23 mouse cellular contexts compared by ENCODE assay signal in genomic region chr5:35787847-35788246, GRCm38 (mm10). TPM values are rescaled to one million over a fixed set of nuclear protein-coding genes. Genes with fewer than 3 reads are reported as not detected.
A peak's percentile ranks its signal among the peaks of the same experiment; 100 is the strongest.
DNase-seq lines count a peak whose midpoint lies in the region; ATAC-seq and TF ChIP-seq lines count a peak whose summit lies in the region.
"Had no signal": no experiment of that assay in that cellular context is flagged by ENCODE, and none has a peak within 500 bp of the region (broad histone marks: within the 10 kb centered on the region; RNA-seq: fewer than 3 reads in every experiment).

No protein-coding gene starts in this region.

- no peak for ATAC-seq in heart, embryonic 12.5 days (ENCODE audit: insufficient number of reproducible peaks, low FRiP score)
- ATAC-seq: midbrain, embryonic 15.5 days had no signal

- H3K27ac ChIP-seq in layer of hippocampus, adult 2 months, result peak overlapping the region; percentile 53
- H3K27ac ChIP-seq in cortical plate, adult 2 months (ENCODE audit: insufficient read depth, low read length), result peak overlapping the region; percentile 76
- H3K27ac ChIP-seq in heart, embryonic 12.5 days (ENCODE audit: poor library complexity, severe bottlenecking), result no peak overlapping the region
- H3K27ac ChIP-seq: embryonic facial prominence, embryonic 10.5 days; hindbrain, embryonic 14.5 days; midbrain, embryonic 15.5 days had no signal

- no peak for TF ChIP-seq POLR2A in cortical plate, adult 2 months (IDR thresholded peaks at IDR 0.05; ENCODE audit: extremely low read depth, insufficient read depth, low read length)

- TF ChIP-seq CTCF in layer of hippocampus, adult 2 months (conservative IDR thresholded peaks at IDR 0.05), result no peak
- no peak for TF ChIP-seq CTCF in cortical plate, adult 2 months (IDR thresholded peaks at IDR 0.05; ENCODE audit: extremely low read depth, insufficient read depth, low read length)

- H3K4me3 ChIP-seq in layer of hippocampus, adult 2 months, result no peak overlapping the region
- no peak overlapping the region for H3K4me3 ChIP-seq in cortical plate, adult 2 months (ENCODE audit: insufficient read depth, low read length)
- no peak overlapping the region for H3K4me3 ChIP-seq in heart, embryonic 12.5 days
- H3K4me3 ChIP-seq: embryonic facial prominence, embryonic 10.5 days; megakaryocyte, embryonic 14.5 days; midbrain, embryonic 15.5 days; myocyte had no signal

- 0 out of 2 replicates have a peak, but pooled peaks cover 11% of the 10 kb centered on the region for H3K27me3 ChIP-seq in heart, embryonic 12.5 days (replicated peaks)
- H3K27me3 ChIP-seq: midbrain, embryonic 15.5 days had no signal

- H3K9ac ChIP-seq in heart, embryonic 12.5 days, result no peak overlapping the region
- H3K9ac ChIP-seq: hindbrain, embryonic 14.5 days; midbrain, embryonic 15.5 days had no signal

- DNase-seq in layer of hippocampus, adult 2 months (ENCODE audit: low spot score in 2 of 2), result no peak
- DNase-seq in layer of hippocampus, postnatal 14 days (ENCODE audit: low spot score in 2 of 2), result no peak
- peak; percentile 58 to 78 for DNase-seq in left cerebral cortex, adult 9 months (ENCODE audit: low spot score in 2 of 2)
- peak; percentile 59 for DNase-seq in right cerebral cortex, postnatal 25 days
- DNase-seq in urinary bladder, postnatal 36 days (ENCODE audit: low spot score in 2 of 2), result no peak
- DNase-seq: adrenal gland, postnatal 36 days; B cell, adult 2 months; cerebellum, adult 2 months; cerebellum, postnatal 36 days; heart, postnatal 36 days; kidney, postnatal 36 days; liver; lung, postnatal 14 days; spleen, adult 18-20 months; thymus, adult 18-20 months; thymus, postnatal 4 days had no signal

- H3K4me2 ChIP-seq in heart, embryonic 12.5 days, result no peak overlapping the region
- H3K4me2 ChIP-seq: hindbrain, embryonic 14.5 days; midbrain, embryonic 15.5 days had no signal

- no peaks in the 10 kb centered on the region; the same call in 1 of the 2 replicates for H3K9me3 ChIP-seq in heart, embryonic 12.5 days (replicated peaks)
- H3K9me3 ChIP-seq: embryonic facial prominence, embryonic 10.5 days; midbrain, embryonic 15.5 days had no signal

- no peaks in the 10 kb centered on the region for H3K36me3 ChIP-seq in heart, embryonic 12.5 days
- H3K36me3 ChIP-seq: embryonic facial prominence, embryonic 10.5 days; midbrain, embryonic 15.5 days had no signal

- 82% methylated on average over 12 of the region's 12 CpGs for WGBS in heart, embryonic 12.5 days

- peaks cover 22% of the 10 kb centered on the region for H3K4me1 ChIP-seq in cortical plate, adult 2 months (ENCODE audit: control insufficient read depth, insufficient read depth, low read length)
- H3K4me1 ChIP-seq in heart, embryonic 12.5 days (replicated peaks), result peaks cover 7% of the 10 kb centered on the region
- H3K4me1 ChIP-seq: embryonic facial prominence, embryonic 10.5 days; midbrain, embryonic 15.5 days had no signal

RNA-seq across cellular contexts. Expression of gene Ablim2, which starts 30.2 kb away (rescaled TPM):
- 100 to 1,000 TPM; 133 to 163 TPM for total RNA-seq in layer of hippocampus, adult 2 months (2021)
- total RNA-seq in layer of hippocampus, postnatal 14 days (2021), result 100 to 1,000 TPM in 1 of 2 experiments, 10 to 100 TPM in 1; 94.4 to 101 TPM
- polyA plus RNA-seq in cortical plate, adult 2 months (2012; rRNA removed), result 145 and 176 TPM in 2 replicates
- polyA plus RNA-seq in heart, embryonic 12.5 days (2016; fragmentation: Nextera tagmentation; extraction: Ambion mirVana), result 3.8 and 3.9 TPM in 2 replicates

RNA-seq across cellular contexts. Expression of gene Sh3tc1, which starts 48.1 kb away (rescaled TPM):
- 1 to 10 TPM; 1.7 to 2.4 TPM for total RNA-seq in layer of hippocampus, adult 2 months (2021)
- 1 to 10 TPM; 3.8 to 4.1 TPM for total RNA-seq in layer of hippocampus, postnatal 14 days (2021)
- 1.2 and 1.4 TPM in 2 replicates for polyA plus RNA-seq in cortical plate, adult 2 months (2012; rRNA removed)
- 10.0 and 10.4 TPM in 2 replicates for polyA plus RNA-seq in heart, embryonic 12.5 days (2016; fragmentation: Nextera tagmentation; extraction: Ambion mirVana)

Comparison
In these comparisons a context has a peak if more than half of its experiments do, and no peak if none do; other contexts are left out.
1. DNase-seq: peak in left cerebral cortex, adult 9 months (2 of 2) and right cerebral cortex, postnatal 25 days (single experiment); none in layer of hippocampus, adult 2 months (0 of 2), layer of hippocampus, postnatal 14 days (0 of 2) and urinary bladder, postnatal 36 days (0 of 2).